Mouse (Mus musculus): Measurements from ENCODE around the gene Sardh. TPM values are rescaled to one million over a fixed set of nuclear protein-coding genes. Genes with fewer than 3 reads are reported as not detected.

Gene Sardh
- polyA plus RNA-seq, 1 experiment from 2014 or later = 3.2 TPM

- 73% methylated on average over 1 of the region's 1 CpGs for WGBS
- Histone ChIP-seq H3K9me3 (ENCODE audit: control insufficient read depth, low read length) (no peaks in the 10 kb centered on the region), H3K27me3 (ENCODE audit: control insufficient read depth, insufficient read depth, low read length) (no peaks in the 10 kb centered on the region), H3K4me3 (replicated peaks; ENCODE audit: low read depth, low read length) (no peak overlapping the region), H3K4me2 (ENCODE audit: low read length) (no peak overlapping the region), H3K36me3 (ENCODE audit: control insufficient read depth, insufficient read depth, low read length) (no peaks in the 10 kb centered on the region), H3K9ac (replicated peaks; ENCODE audit: low read length) (no peak overlapping the region), H3K4me1 (ENCODE audit: control insufficient read depth, insufficient read depth, low read length) (no peaks in the 10 kb centered on the region), H3K27ac (replicated peaks; ENCODE audit: low read depth, low read length) (no peak overlapping the region)
- no peak for DNase-seq
- ATAC-seq (ENCODE audit: low FRiP score, low TSS enrichment) = no peak
Measured at GRCm38 (mm10) chr2:27200586-27200985, 47.6 kb downstream of the Sardh start.

DNA sequence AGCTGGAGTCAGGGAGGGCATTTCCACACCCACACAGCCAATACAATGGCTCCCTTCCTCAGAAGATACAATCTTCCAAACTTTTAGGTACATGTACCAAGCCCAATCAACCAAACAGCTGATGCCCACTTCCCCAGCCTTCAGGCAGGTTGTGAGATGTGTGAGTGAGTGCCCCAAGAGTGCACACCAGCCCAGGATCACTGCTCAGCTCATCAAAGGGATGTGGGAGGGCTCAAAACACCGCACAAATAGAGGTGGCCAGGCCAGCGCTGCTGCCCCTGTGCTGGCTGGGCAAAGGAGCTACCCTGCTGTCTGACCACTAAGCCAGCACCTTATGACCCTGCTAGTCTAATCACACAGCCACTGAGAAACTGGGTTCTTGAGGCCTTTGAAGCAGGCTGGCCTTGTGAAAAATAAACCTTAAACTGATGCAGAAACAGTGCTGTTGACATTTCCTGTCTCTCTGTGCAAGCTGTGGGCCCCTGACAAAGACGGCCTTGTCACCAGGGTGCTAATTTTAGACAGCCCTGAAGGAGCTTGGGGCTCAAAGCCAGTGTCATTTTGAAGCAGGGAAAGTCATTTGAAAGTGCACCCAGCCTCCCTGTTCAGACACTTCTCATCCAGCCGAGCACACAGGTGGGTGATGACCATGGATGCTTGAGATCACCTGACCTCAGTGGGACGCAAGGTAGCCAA lies 49.4 kb downstream of the Sardh start:
- Histone ChIP-seq H3K9me3 (ENCODE audit: control insufficient read depth, low read length) (no peaks in the 10 kb centered on the region), H3K4me1 (ENCODE audit: control insufficient read depth, insufficient read depth, low read length) (no peaks in the 10 kb centered on the region), H3K4me3 (replicated peaks; ENCODE audit: low read depth, low read length) (no peak overlapping the region), H3K27me3 (ENCODE audit: control insufficient read depth, insufficient read depth, low read length) (no peaks in the 10 kb centered on the region), H3K36me3 (ENCODE audit: control insufficient read depth, insufficient read depth, low read length) (no peaks in the 10 kb centered on the region), H3K27ac (replicated peaks; ENCODE audit: low read depth, low read length) (no peak overlapping the region), H3K9ac (replicated peaks; ENCODE audit: low read length) (no peak overlapping the region), H3K4me2 (ENCODE audit: low read length) (no peak overlapping the region)
- ATAC-seq (ENCODE audit: low FRiP score, low TSS enrichment) (no peak), DNase-seq (no peak)
- 68% methylated on average over 5 of the region's 5 CpGs for WGBS

GRCm38 (mm10) chr2:27189994-27190393 lies 58.1 kb downstream of the Sardh start:
- Histone ChIP-seq H3K4me1 (ENCODE audit: control insufficient read depth, insufficient read depth, low read length) (no peaks in the 10 kb centered on the region), H3K9ac (replicated peaks; ENCODE audit: low read length) (no peak overlapping the region), H3K36me3 (ENCODE audit: control insufficient read depth, insufficient read depth, low read length) (no peaks in the 10 kb centered on the region), H3K27ac (replicated peaks; ENCODE audit: low read depth, low read length) (no peak overlapping the region), H3K9me3 (ENCODE audit: control insufficient read depth, low read length) (no peaks in the 10 kb centered on the region), H3K4me3 (replicated peaks; ENCODE audit: low read depth, low read length) (no peak overlapping the region), H3K27me3 (ENCODE audit: control insufficient read depth, insufficient read depth, low read length) (no peaks in the 10 kb centered on the region), H3K4me2 (ENCODE audit: low read length) (no peak overlapping the region)
- ATAC-seq (ENCODE audit: low FRiP score, low TSS enrichment) = no peak
- DNase-seq = no peak
- WGBS = 62% methylated on average over 4 of the region's 4 CpGs

- H3K4me1 ChIP-seq (ENCODE audit: control insufficient read depth, insufficient read depth, low read length) = no peaks in the 10 kb centered on the region
- 84% methylated on average over 6 of the region's 6 CpGs for WGBS
- no peak overlapping the region for H3K4me2 ChIP-seq (ENCODE audit: low read length)
- no peak overlapping the region for H3K4me3 ChIP-seq (replicated peaks; ENCODE audit: low read depth, low read length)
- no peak overlapping the region for H3K27ac ChIP-seq (replicated peaks; ENCODE audit: low read depth, low read length)
- H3K36me3 ChIP-seq (ENCODE audit: control insufficient read depth, insufficient read depth, low read length) = no peaks in the 10 kb centered on the region
- H3K9ac ChIP-seq (replicated peaks; ENCODE audit: low read length) = no peak overlapping the region
- H3K27me3 ChIP-seq (ENCODE audit: control insufficient read depth, insufficient read depth, low read length) = no peaks in the 10 kb centered on the region
- ATAC-seq (ENCODE audit: low FRiP score, low TSS enrichment) (no peak), DNase-seq (no peak)
- no peaks in the 10 kb centered on the region for H3K9me3 ChIP-seq (ENCODE audit: control insufficient read depth, low read length)
Measured at GRCm38 (mm10) chr2:27187531-27187930, 60.6 kb downstream of the Sardh start.

DNA sequence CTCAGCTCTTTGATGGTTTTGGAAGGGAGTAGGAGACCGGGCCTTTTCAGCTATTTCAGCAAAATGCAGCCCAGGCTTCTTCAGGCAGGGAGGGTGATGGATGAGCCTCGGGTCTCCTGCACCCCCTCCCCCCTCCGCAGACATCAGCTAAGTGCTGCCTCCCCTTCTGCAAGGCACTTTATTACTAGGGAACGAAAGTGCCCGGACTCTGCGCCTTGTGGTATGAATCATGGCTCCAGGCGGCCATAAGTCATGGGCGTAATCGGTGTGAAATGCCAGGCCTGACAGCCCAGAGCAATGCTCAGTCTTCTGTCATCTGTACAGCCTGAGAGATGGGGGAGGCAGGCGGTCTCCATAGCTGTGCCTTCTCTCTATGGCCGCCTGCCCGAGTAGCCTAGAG lies 64.4 kb downstream of the Sardh start:
- ATAC-seq (ENCODE audit: low FRiP score, low TSS enrichment) = no peak
- Histone ChIP-seq H3K9me3 (ENCODE audit: control insufficient read depth, low read length) (no peaks in the 10 kb centered on the region), H3K36me3 (ENCODE audit: control insufficient read depth, insufficient read depth, low read length) (no peaks in the 10 kb centered on the region), H3K9ac (replicated peaks; ENCODE audit: low read length) (no peak overlapping the region), H3K4me2 (ENCODE audit: low read length) (no peak overlapping the region), H3K4me3 (replicated peaks; ENCODE audit: low read depth, low read length) (no peak overlapping the region), H3K27me3 (ENCODE audit: control insufficient read depth, insufficient read depth, low read length) (no peaks in the 10 kb centered on the region), H3K27ac (replicated peaks; ENCODE audit: low read depth, low read length) (no peak overlapping the region), H3K4me1 (ENCODE audit: control insufficient read depth, insufficient read depth, low read length) (no peaks in the 10 kb centered on the region)
- 89% methylated on average over 12 of the region's 12 CpGs for WGBS
- DNase-seq = no peak

DNA sequence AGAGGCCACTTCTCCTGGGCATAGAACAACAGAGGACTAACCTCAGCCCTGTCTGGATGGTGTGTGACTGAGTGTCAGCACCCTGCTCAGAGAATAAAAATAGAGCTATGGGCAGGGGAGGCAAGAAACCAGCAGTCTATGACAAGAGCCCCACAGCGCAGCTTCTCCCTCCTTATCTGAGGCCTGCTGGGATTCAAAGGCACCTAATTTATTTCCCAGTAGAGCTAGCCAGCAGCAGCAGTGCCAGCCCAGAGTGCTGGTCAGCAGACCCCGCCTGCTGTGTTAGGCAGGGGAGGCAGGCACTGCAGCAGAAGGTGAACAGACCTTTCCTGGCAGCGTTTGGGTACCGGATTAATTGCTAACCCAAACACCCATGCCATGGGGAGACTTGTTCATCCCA lies 66.2 kb downstream of the Sardh start:
- no peak for ATAC-seq (ENCODE audit: low FRiP score, low TSS enrichment)
- H3K4me1 ChIP-seq (ENCODE audit: control insufficient read depth, insufficient read depth, low read length) = no peaks in the 10 kb centered on the region
- H3K4me3 ChIP-seq (replicated peaks; ENCODE audit: low read depth, low read length) = no peak overlapping the region

GRCm38 (mm10) chr2:27179101-27179500 lies 69.0 kb downstream of the Sardh start:
- Histone ChIP-seq H3K4me3 (replicated peaks; ENCODE audit: low read depth, low read length) (no peak overlapping the region), H3K9ac (replicated peaks; ENCODE audit: low read length) (no peak overlapping the region), H3K27me3 (ENCODE audit: control insufficient read depth, insufficient read depth, low read length) (no peaks in the 10 kb centered on the region), H3K4me1 (ENCODE audit: control insufficient read depth, insufficient read depth, low read length) (no peaks in the 10 kb centered on the region), H3K36me3 (ENCODE audit: control insufficient read depth, insufficient read depth, low read length) (no peaks in the 10 kb centered on the region), H3K9me3 (ENCODE audit: control insufficient read depth, low read length) (no peaks in the 10 kb centered on the region), H3K27ac (replicated peaks; ENCODE audit: low read depth, low read length) (no peak overlapping the region), H3K4me2 (ENCODE audit: low read length) (no peak overlapping the region)
- no peak for ATAC-seq (ENCODE audit: low FRiP score, low TSS enrichment)
- no peak for DNase-seq
- WGBS = 78% methylated on average over 8 of the region's 8 CpGs

More for the DNA sequence above, 66.2 kb downstream of the Sardh start:
- H3K9me3 ChIP-seq (ENCODE audit: control insufficient read depth, low read length) = no peaks in the 10 kb centered on the region
- no peak overlapping the region for H3K27ac ChIP-seq (replicated peaks; ENCODE audit: low read depth, low read length)
- no peaks in the 10 kb centered on the region for H3K27me3 ChIP-seq (ENCODE audit: control insufficient read depth, insufficient read depth, low read length)
- H3K36me3 ChIP-seq (ENCODE audit: control insufficient read depth, insufficient read depth, low read length) = no peaks in the 10 kb centered on the region
- WGBS = 76% methylated on average over 4 of the region's 4 CpGs
- DNase-seq = no peak
- no peak overlapping the region for H3K4me2 ChIP-seq (ENCODE audit: low read length)
- no peak overlapping the region for H3K9ac ChIP-seq (replicated peaks; ENCODE audit: low read length)

GRCm38 (mm10) chr2:27175696-27176267 lies 72.4 kb downstream of the Sardh start:
- DNase-seq = peak; percentile 23
- WGBS = 80% methylated on average over 10 of the region's 10 CpGs

GRCm38 (mm10) chr2:27174242-27174641 lies 73.9 kb downstream of the Sardh start:
- no peak overlapping the region for H3K9ac ChIP-seq (replicated peaks; ENCODE audit: low read length)
- H3K27me3 ChIP-seq (ENCODE audit: control insufficient read depth, insufficient read depth, low read length) = no peaks in the 10 kb centered on the region
- 74% methylated on average over 2 of the region's 2 CpGs for WGBS
- H3K27ac ChIP-seq (replicated peaks; ENCODE audit: low read depth, low read length) = no peak overlapping the region
- H3K36me3 ChIP-seq (ENCODE audit: control insufficient read depth, insufficient read depth, low read length) = no peaks in the 10 kb centered on the region
- H3K9me3 ChIP-seq (ENCODE audit: control insufficient read depth, low read length) = no peaks in the 10 kb centered on the region
- no peak overlapping the region for H3K4me2 ChIP-seq (ENCODE audit: low read length)
- no peak for ATAC-seq (ENCODE audit: low FRiP score, low TSS enrichment)
- no peaks in the 10 kb centered on the region for H3K4me1 ChIP-seq (ENCODE audit: control insufficient read depth, insufficient read depth, low read length)
- no peak for DNase-seq
- no peak overlapping the region for H3K4me3 ChIP-seq (replicated peaks; ENCODE audit: low read depth, low read length)

More at GRCm38 (mm10) chr2:27175696-27176267, 72.4 kb downstream of the Sardh start:
- no peaks in the 10 kb centered on the region for H3K36me3 ChIP-seq (ENCODE audit: control insufficient read depth, insufficient read depth, low read length)
- no peaks in the 10 kb centered on the region for H3K27me3 ChIP-seq (ENCODE audit: control insufficient read depth, insufficient read depth, low read length)
- no peak for ATAC-seq (ENCODE audit: low FRiP score, low TSS enrichment)
- no peaks in the 10 kb centered on the region for H3K4me1 ChIP-seq (ENCODE audit: control insufficient read depth, insufficient read depth, low read length)
- H3K27ac ChIP-seq (replicated peaks; ENCODE audit: low read depth, low read length) = no peak overlapping the region
- H3K4me3 ChIP-seq (replicated peaks; ENCODE audit: low read depth, low read length) = no peak overlapping the region
- H3K9me3 ChIP-seq (ENCODE audit: control insufficient read depth, low read length) = no peaks in the 10 kb centered on the region
- no peak overlapping the region for H3K9ac ChIP-seq (replicated peaks; ENCODE audit: low read length)
- H3K4me2 ChIP-seq (ENCODE audit: low read length) = no peak overlapping the region
